Mouse (Mus musculus): Measurements from ENCODE around the gene Irf3.

DNA sequence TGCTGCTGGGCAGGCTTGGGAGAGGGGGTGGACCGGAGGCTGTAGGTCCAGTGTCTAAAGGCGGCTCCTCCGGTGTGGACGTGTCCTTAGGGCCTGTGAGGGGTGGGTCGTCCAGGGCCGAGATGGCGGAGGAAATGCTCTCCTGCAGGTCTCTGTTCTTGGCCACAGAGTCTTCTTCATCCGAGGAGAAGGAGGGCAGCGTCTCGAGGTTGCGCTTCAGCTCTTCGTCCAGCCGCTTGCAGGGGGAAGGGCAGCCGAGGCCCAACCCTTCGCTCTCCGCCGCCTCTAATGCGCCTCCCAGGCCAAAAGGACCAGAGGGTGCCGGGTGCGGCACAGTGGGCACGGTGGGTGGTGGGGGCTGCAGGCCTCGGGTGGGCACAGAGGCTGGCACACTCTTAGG, 48.3 kb downstream of the Irf3 start:
- TF ChIP-seq CTCF (conservative IDR thresholded peaks at IDR 0.05; ENCODE audit: insufficient read depth, insufficient read length, low read depth, low read length) (no peak), POLR2A (IDR thresholded peaks at IDR 0.05; ENCODE audit: low read depth, low read length) (no peak)
